ENCODE assay signal across 19 mouse cellular contexts in the genomic region with DNA sequence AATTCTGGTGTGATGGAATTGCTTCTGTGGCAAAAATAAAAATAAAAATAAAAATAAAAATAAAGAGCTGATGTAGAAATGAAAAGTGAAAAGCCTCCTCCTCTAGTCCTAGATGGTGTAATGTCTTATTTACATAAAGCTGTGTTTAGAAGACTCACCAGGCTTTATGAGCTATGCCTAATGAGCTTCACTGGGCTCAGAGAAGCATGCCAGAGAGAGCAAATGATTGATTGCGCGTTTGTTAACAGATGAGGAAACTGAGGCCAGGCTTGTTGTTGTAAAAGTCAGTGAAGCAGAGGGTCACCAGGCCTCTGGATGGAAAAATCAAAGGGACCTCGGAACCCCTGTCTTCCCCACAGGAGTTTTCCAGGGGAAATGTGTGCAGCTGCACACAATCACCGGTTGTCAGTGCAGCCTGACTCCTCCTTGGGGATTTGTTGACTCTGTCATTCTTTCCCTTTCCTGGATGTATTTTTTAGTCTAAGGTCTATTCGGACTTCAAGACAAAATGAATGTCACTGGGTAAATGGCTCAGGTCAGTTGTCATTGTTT.
DNase-seq lines count a peak whose midpoint lies in the region; ATAC-seq lines count a peak whose summit lies in the region.
"Had no signal": no experiment of that assay in that cellular context is flagged by ENCODE, and none has a peak within 500 bp of the region (broad histone marks: within the 10 kb centered on the region; RNA-seq: fewer than 3 reads in every experiment).

No protein-coding gene starts in this region.

- no peak for DNase-seq in kidney, postnatal 14 days
- peak; percentile 31 to 39 for DNase-seq in kidney, postnatal 4 days
- DNase-seq in kidney, postnatal 36 days = no peak
- DNase-seq in embryo, embryonic 10.5 days (ENCODE audit: low spot score) = peak; percentile 14
- DNase-seq in mesoderm, embryonic 11.5 days (ENCODE audit: low read depth, low spot score) = peak; percentile 14
- DNase-seq in thymus, postnatal 10 days (ENCODE audit: low spot score in 2 of 2) = no peak
- DNase-seq: adrenal gland, adult 8-10 months; adrenal gland, postnatal 36 days; gastrocnemius, postnatal 10 days; heart, adult 2 months; heart, postnatal 4 days had no signal

- WGBS in kidney, embryonic 14.5 days = 26% methylated on average over 5 of the region's 5 CpGs

- peak; percentile 79 for ATAC-seq in kidney, embryonic 14.5 days (ENCODE audit: low FRiP score, low TSS enrichment)
- ATAC-seq: forebrain, embryonic 14.5 days; hindbrain, embryonic 16.5 days; inflammation-experienced regulatory T-cells, adult 6 months had no signal

- H3K36me3 ChIP-seq in kidney, embryonic 14.5 days (ENCODE audit: control insufficient read depth, insufficient read depth, low read length) = no peaks in the 10 kb centered on the region
- H3K36me3 ChIP-seq: embryonic facial prominence, embryonic 10.5 days; G1E; heart, embryonic 13.5 days; hindbrain, embryonic 12.5 days had no signal

- H3K9ac ChIP-seq in kidney, embryonic 14.5 days (ENCODE audit: low read depth, low read length) = no peak overlapping the region
- H3K9ac ChIP-seq: heart, embryonic 13.5 days; hindbrain, embryonic 12.5 days had no signal

- no peaks in the 10 kb centered on the region for H3K9me3 ChIP-seq in kidney, embryonic 14.5 days (ENCODE audit: control insufficient read depth, low read length)
- H3K9me3 ChIP-seq: embryonic facial prominence, embryonic 10.5 days; G1E; heart, embryonic 13.5 days; hindbrain, embryonic 12.5 days had no signal

- H3K4me3 ChIP-seq in kidney, embryonic 14.5 days (ENCODE audit: low read length) = no peak overlapping the region
- H3K4me3 ChIP-seq: embryonic facial prominence, embryonic 10.5 days; heart, adult 2 months; heart, embryonic 13.5 days; hindbrain, embryonic 12.5 days had no signal

- no peak overlapping the region for H3K27ac ChIP-seq in kidney, embryonic 14.5 days (ENCODE audit: low read depth, low read length)
- H3K27ac ChIP-seq: embryonic facial prominence, embryonic 10.5 days; heart, adult 2 months; heart, embryonic 13.5 days; hindbrain, embryonic 12.5 days had no signal

- H3K4me1 ChIP-seq in kidney, embryonic 14.5 days (ENCODE audit: control insufficient read depth, insufficient read depth, low read length) = peaks cover 4% of the 10 kb centered on the region; the same call in 1 of the 2 replicates
- H3K4me1 ChIP-seq: hindbrain, embryonic 12.5 days had no signal

- H3K4me2 ChIP-seq in kidney, embryonic 14.5 days (replicated peaks; ENCODE audit: low read depth, low read length) = no peak overlapping the region
- H3K4me2 ChIP-seq: heart, embryonic 13.5 days; hindbrain, embryonic 12.5 days had no signal

- no peaks in the 10 kb centered on the region for H3K27me3 ChIP-seq in kidney, embryonic 14.5 days (ENCODE audit: control insufficient read depth, insufficient read depth, low read length)
- H3K27me3 ChIP-seq: heart, embryonic 13.5 days; hindbrain, embryonic 12.5 days had no signal

Comparison
In these comparisons a context has a peak if more than half of its experiments do, and no peak if none do; other contexts are left out.
1. DNase-seq: peak in kidney, postnatal 4 days (2 of 2), embryo, embryonic 10.5 days (single experiment) and mesoderm, embryonic 11.5 days (single experiment); none in kidney, postnatal 14 days (single experiment), kidney, postnatal 36 days (0 of 2) and thymus, postnatal 10 days (0 of 2).